Mouse (Mus musculus) hindbrain, embryonic 10.5 days (tissue): ENCODE measurements at regions not wholly inside any gene's neighbourhood (a gene's known extent, or its start where the extent isn't known, plus 50 kb on each side); places are given as distances from the start of the nearest gene placed in this dataset.

Experiments used
- DNase-seq: peaks from one replicate; pipeline ENCODE4 v3.0.0-alpha.2; 2017; ENCODE audit warnings: low spot score
- H3K27ac ChIP-seq: fragments of 300-500 bp; sonication (generic); 2 replicates; pipeline ENCODE4 v1.5.1; 2016; ENCODE audit warnings: mild to moderate bottlenecking, moderate library complexity
- H3K27me3 ChIP-seq: fragments of 300-500 bp; sonication (generic); 2 replicates; pipeline ENCODE4 v1.6.1; 2016; ENCODE audit warnings: mild to moderate bottlenecking; ENCODE audit not compliant: poor library complexity, insufficient read depth, severe bottlenecking
- H3K36me3 ChIP-seq: fragments of 300-500 bp; sonication (generic); 2 replicates; pipeline ENCODE4 v1.6.1; 2016; ENCODE audit warnings: mild to moderate bottlenecking, moderate library complexity
- H3K4me1 ChIP-seq: fragments of 300-500 bp; sonication (generic); replicated peaks from 2 replicates; pipeline ENCODE4 v1.6.1; 2016; ENCODE audit warnings: mild to moderate bottlenecking
- H3K4me3 ChIP-seq: fragments of 300-500 bp; sonication (generic); 2 replicates; pipeline ENCODE4 v1.5.1; 2016; ENCODE audit warnings: mild to moderate bottlenecking, moderate library complexity
- H3K9me3 ChIP-seq: fragments of 300-500 bp; sonication (generic); 2 replicates; pipeline ENCODE4 v1.6.1; 2016; ENCODE audit warnings: mild to moderate bottlenecking, moderate library complexity
- WGBS: fragments of 180-500 bp; shearing (Covaris S2); methylation state at CpG from one replicate; pipeline ENCODE4 v1.1.7; 2016; 5-methylcytosine and 5-hydroxymethylcytosine counted together

GRCm38 (mm10) chr14:97403176-97403795 lies 766.3 kb downstream of the Dach1 start:
- H3K9me3 ChIP-seq = no peaks in the 10 kb centered on the region
- no peaks in the 10 kb centered on the region for H3K36me3 ChIP-seq
- no peak overlapping the region for H3K27ac ChIP-seq
- H3K4me3 ChIP-seq = no peak overlapping the region
- H3K4me1 ChIP-seq = no peaks in the 10 kb centered on the region
- 75% methylated on average over 3 of the region's 3 CpGs for WGBS
- no peaks in the 10 kb centered on the region for H3K27me3 ChIP-seq
- no peak for DNase-seq

GRCm38 (mm10) chr14:97396385-97396784 lies 773.2 kb downstream of the Dach1 start:
- Histone ChIP-seq H3K36me3 (no peaks in the 10 kb centered on the region), H3K9me3 (no peaks in the 10 kb centered on the region), H3K4me1 (0 out of 2 replicates have a peak, but pooled peaks cover 5% of the 10 kb centered on the region), H3K27ac (no peak overlapping the region), H3K4me3 (no peak overlapping the region), H3K27me3 (no peaks in the 10 kb centered on the region)
- WGBS = 70% methylated on average over 7 of the region's 7 CpGs
- no peak for DNase-seq

- no peaks in the 10 kb centered on the region for H3K9me3 ChIP-seq
- 79% methylated on average over 7 of the region's 7 CpGs for WGBS
Observed at GRCm38 (mm10) chr14:97395750-97396377, 773.7 kb downstream of the Dach1 start.

GRCm38 (mm10) chr14:97389005-97389404 lies 780.6 kb downstream of the Dach1 start:
- Histone ChIP-seq H3K27me3 (no peaks in the 10 kb centered on the region), H3K36me3 (no peaks in the 10 kb centered on the region), H3K27ac (no peak overlapping the region), H3K9me3 (peaks cover 6% of the 10 kb centered on the region; the same call in 1 of the 2 replicates), H3K4me1 (no peaks in the 10 kb centered on the region), H3K4me3 (no peak overlapping the region)
- DNase-seq = no peak
- WGBS = 76% methylated on average over 2 of the region's 2 CpGs

More at GRCm38 (mm10) chr14:97395750-97396377, 773.7 kb downstream of the Dach1 start:
- H3K36me3 ChIP-seq = no peaks in the 10 kb centered on the region
- H3K4me1 ChIP-seq = 0 out of 2 replicates have a peak, but pooled peaks cover 5% of the 10 kb centered on the region
- H3K4me3 ChIP-seq = no peak overlapping the region
- no peaks in the 10 kb centered on the region for H3K27me3 ChIP-seq
- DNase-seq = no peak
- H3K27ac ChIP-seq = no peak overlapping the region

GRCm38 (mm10) chr14:97380131-97380530 lies 789.4 kb downstream of the Dach1 start:
- no peak for DNase-seq

GRCm38 (mm10) chr14:97356915-97357314 lies 812.6 kb downstream of the Dach1 start:
- DNase-seq = no peak
- WGBS = 92% methylated on average over 7 of the region's 7 CpGs

More at GRCm38 (mm10) chr14:97380131-97380530, 789.4 kb downstream of the Dach1 start:
- Histone ChIP-seq H3K9me3 (no peaks in the 10 kb centered on the region), H3K4me1 (no peaks in the 10 kb centered on the region), H3K27ac (no peak overlapping the region), H3K36me3 (no peaks in the 10 kb centered on the region), H3K4me3 (no peak overlapping the region), H3K27me3 (no peaks in the 10 kb centered on the region)
- 84% methylated on average over 3 of the region's 3 CpGs for WGBS

GRCm38 (mm10) chr14:97347970-97348369 lies 821.6 kb downstream of the Dach1 start:
- no peak for DNase-seq
- Histone ChIP-seq H3K27me3 (no peaks in the 10 kb centered on the region), H3K4me1 (no peaks in the 10 kb centered on the region), H3K36me3 (no peaks in the 10 kb centered on the region), H3K4me3 (no peak overlapping the region), H3K27ac (no peak overlapping the region), H3K9me3 (no peaks in the 10 kb centered on the region)
- 74% methylated on average over 2 of the region's 2 CpGs for WGBS

More at GRCm38 (mm10) chr14:97356915-97357314, 812.6 kb downstream of the Dach1 start:
- no peaks in the 10 kb centered on the region for H3K27me3 ChIP-seq
- no peaks in the 10 kb centered on the region for H3K4me1 ChIP-seq
- no peaks in the 10 kb centered on the region for H3K9me3 ChIP-seq
- H3K27ac ChIP-seq = no peak overlapping the region
- H3K36me3 ChIP-seq = no peaks in the 10 kb centered on the region
- H3K4me3 ChIP-seq = no peak overlapping the region

GRCm38 (mm10) chr14:97331388-97331787 lies 812.5 kb upstream of the Klhl1 start:
- Histone ChIP-seq H3K27me3 (no peaks in the 10 kb centered on the region), H3K4me3 (no peak overlapping the region), H3K4me1 (no peaks in the 10 kb centered on the region), H3K9me3 (no peaks in the 10 kb centered on the region), H3K36me3 (no peaks in the 10 kb centered on the region), H3K27ac (no peak overlapping the region)
- DNase-seq = no peak
- WGBS = 9% methylated on average over 2 of the region's 2 CpGs

GRCm38 (mm10) chr14:97329979-97330378 lies 811.1 kb upstream of the Klhl1 start:
- Histone ChIP-seq H3K27me3 (no peaks in the 10 kb centered on the region), H3K4me1 (no peaks in the 10 kb centered on the region), H3K9me3 (peaks cover 3% of the 10 kb centered on the region; the same call in 1 of the 2 replicates), H3K27ac (no peak overlapping the region), H3K36me3 (no peaks in the 10 kb centered on the region), H3K4me3 (no peak overlapping the region)
- no peak for DNase-seq
- WGBS = 75% methylated on average over 3 of the region's 3 CpGs

- Histone ChIP-seq H3K4me1 (no peaks in the 10 kb centered on the region), H3K9me3 (no peaks in the 10 kb centered on the region), H3K27me3 (no peaks in the 10 kb centered on the region), H3K27ac (no peak overlapping the region), H3K36me3 (no peaks in the 10 kb centered on the region), H3K4me3 (no peak overlapping the region)
- 68% methylated on average over 4 of the region's 4 CpGs for WGBS
- DNase-seq = no peak
Observed at GRCm38 (mm10) chr14:97293109-97293508, 774.2 kb upstream of the Klhl1 start.

GRCm38 (mm10) chr14:97287447-97287846 lies 768.5 kb upstream of the Klhl1 start:
- Histone ChIP-seq H3K9me3 (no peaks in the 10 kb centered on the region), H3K36me3 (no peaks in the 10 kb centered on the region), H3K27me3 (no peaks in the 10 kb centered on the region), H3K4me3 (no peak overlapping the region), H3K4me1 (no peaks in the 10 kb centered on the region), H3K27ac (no peak overlapping the region)
- no peak for DNase-seq

GRCm38 (mm10) chr14:97258461-97258860 lies 739.6 kb upstream of the Klhl1 start:
- H3K4me1 ChIP-seq = no peaks in the 10 kb centered on the region
- no peaks in the 10 kb centered on the region for H3K9me3 ChIP-seq
- WGBS = 56% methylated on average over 3 of the region's 3 CpGs
- DNase-seq = no peak
- no peak overlapping the region for H3K4me3 ChIP-seq
- no peaks in the 10 kb centered on the region for H3K27me3 ChIP-seq
- no peak overlapping the region for H3K27ac ChIP-seq
- H3K36me3 ChIP-seq = no peaks in the 10 kb centered on the region
